9 mouse cellular contexts compared by ENCODE assay signal in the genomic region with DNA sequence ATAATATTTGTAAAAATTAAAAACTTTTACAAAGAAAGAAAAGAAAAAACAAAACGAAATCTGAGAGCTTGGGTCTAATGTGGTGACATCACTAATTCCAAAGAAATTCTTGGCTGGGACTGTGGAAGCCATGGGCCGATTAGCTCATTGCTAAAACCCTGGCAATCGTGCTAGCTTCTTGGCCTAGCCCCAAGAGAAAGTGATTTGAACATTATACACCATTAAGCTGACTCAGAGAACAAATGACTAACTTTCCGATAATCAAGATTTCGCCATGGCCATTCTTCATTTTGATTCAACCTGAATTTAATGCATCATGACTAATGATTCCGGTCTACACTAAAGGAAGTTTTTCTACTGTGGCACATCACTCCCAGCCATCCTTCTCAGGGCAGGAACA. TPM values are rescaled to one million over a fixed set of nuclear protein-coding genes. Genes with fewer than 3 reads are reported as not detected.
A peak's percentile ranks its signal among the peaks of the same experiment; 100 is the strongest.
DNase-seq lines count a peak whose midpoint lies in the region; ATAC-seq and TF ChIP-seq lines count a peak whose summit lies in the region.
"Had no signal": no experiment of that assay in that cellular context is flagged by ENCODE, and none has a peak within 500 bp of the region (broad histone marks: within the 10 kb centered on the region; RNA-seq: fewer than 3 reads in every experiment).

No protein-coding gene starts in this region.

- no peak overlapping the region for H3K9ac ChIP-seq in forebrain, embryonic 14.5 days (ENCODE audit: low read length)
- no peak overlapping the region for H3K9ac ChIP-seq in forebrain, embryonic 13.5 days
- H3K9ac ChIP-seq in hindbrain, embryonic 12.5 days, result no peak overlapping the region
- H3K9ac ChIP-seq: limb, embryonic 12.5 days had no signal

- H3K9me3 ChIP-seq in forebrain, embryonic 14.5 days (replicated peaks; ENCODE audit: control insufficient read depth, low read length), result no peaks in the 10 kb centered on the region
- H3K9me3 ChIP-seq in forebrain, embryonic 13.5 days (replicated peaks), result no peaks in the 10 kb centered on the region
- no peaks in the 10 kb centered on the region for H3K9me3 ChIP-seq in hindbrain, embryonic 12.5 days (replicated peaks)
- H3K9me3 ChIP-seq: limb, embryonic 12.5 days had no signal

- WGBS in forebrain, embryonic 14.5 days, result 61% methylated on average over 6 of the region's 6 CpGs
- 70% methylated on average over 6 of the region's 6 CpGs for WGBS in forebrain, embryonic 13.5 days
- 88% methylated on average over 6 of the region's 6 CpGs for whole genome bisulfite sequencing in hindbrain, embryonic 12.5 days

- H3K27ac ChIP-seq in forebrain, embryonic 14.5 days (ENCODE audit: low read depth, low read length), result no peak overlapping the region
- no peak overlapping the region for H3K27ac ChIP-seq in forebrain, embryonic 13.5 days
- peak overlapping the region; percentile 49; the same call in 1 of the 2 replicates for H3K27ac ChIP-seq in embryonic fibroblast, embryonic 13.5 days (ENCODE audit: insufficient read depth, low read length)
- no peak overlapping the region for H3K27ac ChIP-seq in hindbrain, embryonic 12.5 days
- H3K27ac ChIP-seq: limb, embryonic 12.5 days had no signal

- no peaks in the 10 kb centered on the region for H3K4me1 ChIP-seq in forebrain, embryonic 14.5 days (ENCODE audit: control insufficient read depth, insufficient read depth, low read length)
- H3K4me1 ChIP-seq in forebrain, embryonic 13.5 days, result no peaks in the 10 kb centered on the region; the same call in 1 of the 2 replicates
- peaks cover 7% of the 10 kb centered on the region for H3K4me1 ChIP-seq in embryonic fibroblast, embryonic 13.5 days (ENCODE audit: control insufficient read depth, insufficient read depth, low read length)
- H3K4me1 ChIP-seq in hindbrain, embryonic 12.5 days, result no peaks in the 10 kb centered on the region
- H3K4me1 ChIP-seq: limb, embryonic 12.5 days had no signal

- H3K36me3 ChIP-seq in forebrain, embryonic 14.5 days (ENCODE audit: control insufficient read depth, insufficient read depth, low read length), result no peaks in the 10 kb centered on the region
- H3K36me3 ChIP-seq in forebrain, embryonic 13.5 days (ENCODE audit: poor library complexity, severe bottlenecking), result no peaks in the 10 kb centered on the region
- no peaks in the 10 kb centered on the region for H3K36me3 ChIP-seq in hindbrain, embryonic 12.5 days
- H3K36me3 ChIP-seq: limb, embryonic 12.5 days had no signal

- no peaks in the 10 kb centered on the region for H3K27me3 ChIP-seq in forebrain, embryonic 14.5 days (replicated peaks; ENCODE audit: control insufficient read depth, insufficient read depth, low read length)
- no peaks in the 10 kb centered on the region for H3K27me3 ChIP-seq in forebrain, embryonic 13.5 days
- H3K27me3 ChIP-seq in hindbrain, embryonic 12.5 days, result no peaks in the 10 kb centered on the region
- H3K27me3 ChIP-seq: limb, embryonic 12.5 days had no signal

- H3K4me2 ChIP-seq in forebrain, embryonic 14.5 days (ENCODE audit: low read length), result no peak overlapping the region
- no peak overlapping the region for H3K4me2 ChIP-seq in forebrain, embryonic 13.5 days
- no peak overlapping the region for H3K4me2 ChIP-seq in hindbrain, embryonic 12.5 days (replicated peaks)
- H3K4me2 ChIP-seq: limb, embryonic 12.5 days had no signal

- H3K4me3 ChIP-seq in forebrain, embryonic 14.5 days (ENCODE audit: low read depth, low read length), result no peak overlapping the region
- H3K4me3 ChIP-seq in forebrain, embryonic 13.5 days, result no peak overlapping the region
- no peak overlapping the region for H3K4me3 ChIP-seq in embryonic fibroblast, embryonic 13.5 days (ENCODE audit: insufficient read depth, low read length)
- no peak overlapping the region for H3K4me3 ChIP-seq in hindbrain, embryonic 12.5 days
- H3K4me3 ChIP-seq: limb, embryonic 12.5 days had no signal

- peak; percentile 71 for DNase-seq in forebrain, embryonic 14.5 days (ENCODE audit: low spot score)
- DNase-seq in Muller cell, postnatal 12 days (ENCODE audit: inconsistent ontology term), result peak; percentile 97
- DNase-seq in kidney, postnatal 36 days, result peak; percentile 51 to 52

- 0 out of 2 replicates have a peak, but pooled peaks have one; percentile 57 for ATAC-seq in forebrain, embryonic 14.5 days
- ATAC-seq in forebrain, embryonic 13.5 days, result no peak
- no peak for ATAC-seq in CD4-positive, CD25-positive, alpha-beta regulatory T cell, adult 4 months
- ATAC-seq in monocyte, adult 5-6 weeks (replicated peaks; ENCODE audit: insufficient number of reproducible peaks, low FRiP score, low TSS enrichment, poor library complexity, severe bottlenecking), result no peak
- ATAC-seq in hindbrain, embryonic 12.5 days (ENCODE audit: low FRiP score), result no peak

- no peak for TF ChIP-seq CTCF in embryonic fibroblast, embryonic 13.5 days (IDR thresholded peaks at IDR 0.05; ENCODE audit: borderline replicate concordance, insufficient read depth, low read length)

- no peak for TF ChIP-seq POLR2A in embryonic fibroblast, embryonic 13.5 days (IDR thresholded peaks at IDR 0.05; ENCODE audit: low read depth, low read length)

RNA-seq across cellular contexts. Expression of a gene that starts 30.6 kb away (rescaled TPM):
- polyA plus RNA-seq in forebrain, embryonic 14.5 days (2014; fragmentation: Nextera tagmentation; extraction: Ambion mirVana), result 30.5 and 39.0 TPM in 2 replicates
- polyA plus RNA-seq in forebrain, embryonic 13.5 days (2015; fragmentation: Nextera tagmentation; extraction: Ambion mirVana), result 49.3 and 52.5 TPM in 2 replicates
- 12.0 and 16.8 TPM in 2 replicates for polyA plus RNA-seq in embryonic fibroblast, embryonic 13.5 days (2011; ENCODE audit: insufficient read length, low read depth, missing spikeins)
- 10 to 100 TPM in 1 of 2 experiments, 1 to 10 TPM in 1; 5.3 to 12.6 TPM for polyA plus RNA-seq in CD4-positive, CD25-positive, alpha-beta regulatory T cell, adult 4 months (2017; shearing (Covaris generic))
- 2.2 to 2.6 TPM (median 2.5 TPM) in 3 replicates for total RNA-seq in monocyte, adult 5-6 weeks (2017)
- polyA plus RNA-seq in hindbrain, embryonic 12.5 days (2016; fragmentation: Nextera tagmentation; extraction: Ambion mirVana), result 68.6 and 69.0 TPM in 2 replicates
